Mouse (Mus musculus) frontal cortex, adult (tissue): ENCODE data around the gene Lamtor1.

Source experiments
- ATAC-seq: cut with Nextera tagmentation; 2 replicates; pipeline ENCODE4 v1.9.2; 2017; ENCODE audit warnings: mild to moderate bottlenecking, moderate library complexity, mixed read lengths; ENCODE audit not compliant: low TSS enrichment

Gene Lamtor1

DNA sequence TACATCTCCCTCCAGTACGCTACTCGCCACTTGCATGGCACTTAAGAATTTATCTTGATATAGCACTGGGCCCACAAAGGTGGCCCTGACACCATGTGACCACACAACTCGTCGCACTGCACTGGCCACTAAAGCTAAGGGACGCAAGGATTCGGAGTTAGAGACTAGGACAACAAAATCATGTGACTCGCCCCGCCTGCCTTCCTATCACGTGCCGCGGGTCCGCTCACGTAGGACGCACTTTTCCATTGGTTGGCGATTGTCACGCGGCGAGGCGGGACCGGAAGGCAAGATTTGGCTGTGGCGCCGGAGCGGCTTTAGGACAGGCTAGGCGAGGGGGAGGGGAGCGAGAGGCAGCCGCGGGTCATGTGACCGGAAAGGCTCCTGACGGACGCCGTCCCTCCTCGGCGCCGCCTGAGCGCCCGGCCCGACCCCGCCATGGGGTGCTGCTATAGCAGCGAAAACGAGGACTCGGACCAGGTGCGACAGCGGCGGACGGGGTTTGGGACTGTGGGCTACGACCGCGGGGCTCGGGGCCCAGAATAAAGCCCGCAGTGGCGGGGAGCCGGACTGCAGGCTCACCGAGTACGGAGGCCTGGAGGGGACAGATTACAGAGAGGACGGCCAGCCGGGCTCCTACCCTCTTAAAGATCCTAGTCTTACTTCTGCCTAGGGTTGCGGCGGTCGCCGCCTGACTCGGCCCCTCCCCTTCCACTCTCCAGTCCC lies at the start of gene Lamtor1:
Gene Lamtor1 (plus strand): TSS at position 344 of the 726 bp plus-strand sequence.
- peak; percentile 95 for ATAC-seq

DNA sequence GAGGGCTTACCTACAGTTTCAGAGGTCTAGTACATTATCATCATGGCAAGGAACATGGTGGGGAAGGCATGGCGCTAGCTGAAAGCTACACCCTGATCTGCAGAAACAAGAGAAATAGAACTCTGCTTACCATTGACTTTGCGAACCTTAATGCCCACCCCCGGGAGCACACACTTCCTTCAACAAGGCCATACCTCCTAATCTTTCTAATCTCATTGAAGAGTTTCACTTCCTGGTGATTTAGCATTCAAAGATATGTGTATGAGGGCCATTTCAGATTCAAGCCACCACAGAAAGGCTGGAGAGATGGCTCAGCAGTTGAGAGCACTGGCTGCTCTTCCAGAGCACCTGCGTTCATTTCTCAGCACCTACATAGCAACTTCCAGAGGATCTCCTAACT lies 48.6 kb upstream of the Lamtor1 start, which contains the start of gene Folr2:
Gene Folr2 (minus strand): TSS at position 101 of the 400 bp plus-strand sequence.
- ATAC-seq = no peak

- no peak for ATAC-seq
Measured at GRCm38 (mm10) chr7:101858362-101858761, 47.3 kb upstream of the Lamtor1 start.

GRCm38 (mm10) chr7:101860978-101861377 lies 44.7 kb upstream of the Lamtor1 start:
- ATAC-seq = no peak

DNA sequence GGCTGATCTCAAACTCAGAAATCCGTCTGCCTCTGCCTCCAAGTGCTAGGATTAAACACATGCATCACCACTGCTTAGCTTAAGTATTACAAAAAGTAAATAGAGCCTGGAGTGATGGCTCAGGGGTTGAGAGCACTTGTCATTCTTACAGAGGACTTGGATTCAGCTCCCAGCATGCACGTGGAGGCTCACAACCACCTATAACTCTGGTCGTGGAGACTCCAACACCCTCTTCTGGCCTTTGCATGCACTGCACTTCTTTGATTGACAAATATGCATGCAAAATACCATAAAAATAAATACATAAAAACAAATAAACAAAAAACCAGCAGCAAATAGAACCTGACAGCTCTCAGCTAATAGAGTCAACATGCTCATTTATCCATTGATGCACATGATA lies 43.4 kb upstream of the Lamtor1 start:
- no peak for ATAC-seq

DNA sequence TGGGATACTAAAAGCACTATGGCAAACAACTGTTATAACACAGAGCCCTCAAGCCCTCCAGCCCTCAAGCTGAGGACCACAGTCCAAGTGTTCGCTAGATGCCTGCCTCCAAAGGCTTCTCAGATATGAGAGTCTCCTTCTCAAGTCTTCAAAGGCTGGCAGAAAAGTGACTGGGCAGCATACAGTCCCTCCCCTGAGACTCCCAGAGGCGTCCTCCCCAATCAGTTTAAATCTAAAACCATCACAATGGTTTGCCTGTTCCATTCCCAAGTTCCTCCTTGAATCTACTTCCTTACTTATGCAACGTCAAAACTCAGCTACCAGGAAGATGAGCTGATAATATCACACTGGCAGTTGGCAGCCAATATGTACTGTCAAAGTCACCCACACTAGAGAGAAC lies 42.3 kb upstream of the Lamtor1 start, which contains the start of gene Anapc15:
Gene Anapc15 (plus strand): TSS at position 301 of the 400 bp plus-strand sequence.
- no peak for ATAC-seq

DNA sequence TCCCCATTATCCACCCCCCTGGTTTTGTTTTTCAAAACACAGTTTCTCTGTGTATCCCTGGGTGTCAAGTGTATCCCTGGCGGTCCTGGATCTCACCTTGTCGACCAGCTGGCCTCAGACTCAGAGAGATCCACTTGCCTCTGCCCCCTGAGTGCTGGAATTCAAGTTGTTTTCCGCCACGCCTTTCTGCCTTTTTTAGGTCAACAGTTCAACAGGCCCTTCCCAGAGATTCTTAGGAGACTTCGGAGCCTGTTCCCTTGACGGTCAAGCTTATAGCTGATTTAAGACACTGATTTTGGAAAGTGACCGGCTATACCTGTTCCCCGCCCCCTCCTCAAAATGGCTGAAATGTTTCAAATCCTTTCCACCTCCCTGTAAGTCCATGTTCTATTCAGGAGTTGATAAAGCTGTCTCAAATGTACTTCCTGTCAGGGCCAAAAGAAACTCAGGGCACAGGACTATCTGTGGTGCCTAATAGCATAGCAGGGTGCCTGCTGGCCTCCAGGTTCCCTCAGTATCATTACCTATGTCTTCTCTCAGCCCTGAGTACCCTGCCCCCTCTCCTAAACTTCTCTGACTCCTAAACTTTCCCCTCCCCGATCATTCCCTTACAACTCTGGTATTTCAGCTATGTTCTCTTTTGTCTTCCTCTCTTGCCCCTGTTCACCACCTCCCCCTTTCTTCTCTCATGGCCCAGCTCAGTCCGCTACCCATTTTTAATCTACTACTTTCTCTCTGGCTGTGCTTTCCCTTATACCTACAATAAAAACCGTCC lies 39.0 kb upstream of the Lamtor1 start:
- ATAC-seq = no peak

GRCm38 (mm10) chr7:101867482-101867881 lies 38.2 kb upstream of the Lamtor1 start:
- ATAC-seq = no peak

DNA sequence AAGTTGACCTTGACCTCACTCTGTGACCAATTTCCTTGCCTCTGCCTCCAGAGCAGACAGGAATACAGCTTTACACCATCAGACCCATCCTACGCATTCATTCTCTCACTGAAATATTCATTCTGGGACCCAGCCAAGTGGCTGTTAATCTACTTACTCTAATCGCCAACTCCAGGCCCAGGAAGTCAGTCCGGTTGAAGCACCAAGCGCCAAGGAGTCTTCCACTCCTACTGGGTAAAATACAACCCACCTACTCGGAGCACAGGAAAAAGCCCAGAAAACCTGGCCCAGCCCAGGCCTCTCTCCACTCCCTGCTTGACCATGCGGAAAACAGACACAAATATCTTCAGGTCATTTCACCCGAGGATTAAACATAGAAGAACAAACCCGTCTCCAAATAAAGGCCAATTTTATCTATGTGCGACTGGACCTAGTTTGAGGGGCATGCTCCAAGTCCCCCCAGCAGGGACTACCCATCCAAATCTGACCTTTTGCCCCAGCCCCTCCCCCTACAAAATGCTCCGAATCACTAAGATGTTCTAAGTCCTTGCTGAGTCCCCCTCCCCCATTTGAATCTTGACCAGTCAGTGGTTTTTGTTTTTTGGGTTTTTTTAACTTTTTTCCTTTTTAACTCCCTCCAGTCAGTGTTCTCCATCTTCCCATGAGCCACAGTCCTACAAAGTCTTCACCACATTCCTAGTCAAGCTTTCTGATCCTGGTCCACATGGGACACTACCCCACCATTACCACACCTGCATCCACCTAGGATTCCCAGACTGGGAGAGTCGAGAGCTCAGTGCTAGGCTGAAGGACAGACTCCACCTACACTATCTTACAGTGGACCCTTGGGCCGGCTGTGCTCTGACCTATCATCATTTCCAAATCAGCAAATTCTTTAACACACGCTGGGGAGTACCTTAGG lies 37.2 kb upstream of the Lamtor1 start:
- ATAC-seq = no peak

DNA sequence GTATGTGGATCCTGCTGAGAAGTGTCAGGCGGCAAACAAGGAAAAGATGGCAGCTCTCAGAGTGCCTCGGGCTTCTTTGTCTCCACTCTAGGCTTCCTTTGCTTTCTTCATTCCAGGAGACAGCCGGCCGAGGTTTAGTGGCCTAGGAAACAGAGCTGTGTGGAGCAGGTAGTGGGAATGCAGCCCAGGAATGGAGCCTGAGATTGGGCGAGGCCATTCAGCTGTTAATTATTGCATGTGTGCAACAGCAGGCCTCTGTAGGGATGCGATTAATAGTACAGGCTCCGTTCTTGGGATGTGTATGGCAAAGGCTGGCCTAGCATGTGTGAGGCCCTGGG lies 36.6 kb upstream of the Lamtor1 start:
- no peak for ATAC-seq

DNA sequence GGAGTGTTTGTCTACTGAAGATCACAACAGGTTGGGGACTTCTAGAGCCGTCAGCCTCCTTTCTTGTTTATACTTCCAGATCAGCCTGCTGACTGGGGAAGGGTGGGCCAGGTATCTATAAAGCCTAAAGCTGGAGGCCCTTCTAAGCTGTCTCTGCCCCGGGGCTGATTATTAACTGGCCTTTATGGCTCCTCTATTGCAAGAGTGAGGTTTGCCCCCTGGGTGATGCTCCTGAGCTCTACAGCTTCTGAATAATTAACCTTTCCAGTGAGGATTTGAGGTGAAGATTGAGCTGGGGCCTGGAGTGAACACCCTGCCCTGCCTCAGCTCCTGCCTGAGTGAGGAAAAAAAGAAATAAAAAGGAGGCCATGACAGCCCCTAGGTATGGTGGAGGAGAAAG lies 35.1 kb upstream of the Lamtor1 start, which contains the start of gene Folr1:
Gene Folr1 (minus strand): TSS at position 160 of the 400 bp plus-strand sequence.
- ATAC-seq = no peak

GRCm38 (mm10) chr7:101871296-101871695 lies 34.4 kb upstream of the Lamtor1 start:
- ATAC-seq = no peak

DNA sequence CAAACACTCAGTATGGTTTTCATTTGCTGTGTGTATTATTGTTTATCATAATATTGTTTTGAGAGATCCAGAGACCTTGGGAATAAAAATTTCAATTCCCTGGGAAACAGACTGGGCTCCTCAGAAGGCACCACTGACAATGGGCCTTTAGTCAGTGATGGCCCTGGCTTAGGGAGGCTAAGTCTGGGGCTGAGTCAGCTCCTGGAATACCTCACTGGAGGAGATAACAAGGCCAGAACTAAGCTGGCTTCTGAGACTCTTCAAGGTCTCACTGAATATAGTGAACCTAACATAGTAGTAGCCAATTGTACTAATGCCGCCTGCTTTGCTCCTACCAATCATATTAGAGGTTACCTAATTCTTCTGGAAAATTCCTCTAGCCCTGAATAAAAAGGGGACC lies 29.7 kb upstream of the Lamtor1 start:
- ATAC-seq = no peak

- ATAC-seq = no peak
Measured at GRCm38 (mm10) chr7:101880855-101881254, 24.8 kb upstream of the Lamtor1 start.

DNA sequence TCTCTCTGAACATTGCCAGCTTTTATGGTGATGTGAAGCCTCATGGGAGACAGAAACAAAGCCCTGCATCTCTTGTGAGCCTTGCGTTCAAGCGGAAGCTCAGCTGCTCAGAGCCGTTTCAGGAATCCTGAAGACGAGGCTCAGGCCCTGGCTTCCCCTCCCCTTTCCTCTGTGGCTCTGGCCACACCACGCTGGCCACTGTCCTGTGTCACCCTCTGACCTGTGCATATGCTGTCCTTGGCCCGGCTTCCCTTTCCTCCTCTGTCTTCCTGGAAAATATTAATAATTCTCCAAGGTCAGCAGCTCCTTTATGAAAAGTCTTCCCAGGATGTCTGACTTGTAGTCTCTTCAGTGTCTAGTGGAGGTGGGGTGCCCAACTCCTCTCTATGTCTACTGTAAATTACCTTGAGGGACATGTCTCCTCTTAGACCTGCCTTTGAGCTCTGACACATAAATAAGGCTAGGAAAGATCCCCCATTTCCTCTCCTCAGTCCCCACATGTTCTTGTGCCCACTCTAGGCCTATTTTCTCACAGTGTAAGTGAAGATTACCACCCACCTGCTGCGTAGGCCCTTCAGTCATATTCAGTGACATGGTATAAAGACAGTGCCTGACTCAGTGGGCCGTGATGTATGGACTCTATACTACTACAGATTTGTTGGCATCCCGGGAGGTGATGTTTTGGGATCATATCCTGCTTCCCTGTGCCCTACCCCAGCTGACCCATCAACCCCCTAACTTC lies 23.1 kb upstream of the Lamtor1 start:
- ATAC-seq = peak; percentile 60; the same call in 1 of the 2 replicates

DNA sequence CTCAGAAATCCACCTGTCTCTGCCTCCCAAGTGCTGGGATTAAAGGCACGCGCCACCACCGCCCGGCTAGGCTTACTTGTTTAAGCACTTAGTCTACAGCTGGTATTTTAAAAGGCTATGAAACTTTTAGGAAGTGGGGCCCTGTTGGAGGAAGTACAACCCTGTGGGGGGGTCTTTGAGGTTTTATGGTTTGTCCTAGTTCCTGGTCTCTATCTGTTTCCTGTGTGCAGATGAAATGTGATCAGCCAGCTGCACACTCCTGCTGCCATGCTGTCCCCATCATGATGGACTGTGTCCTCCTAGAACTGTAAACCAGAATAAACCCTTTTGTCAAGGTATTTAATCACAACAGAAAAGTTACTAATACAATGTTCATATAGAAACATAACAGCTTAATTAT lies 21.5 kb upstream of the Lamtor1 start:
- ATAC-seq = no peak

- peak; percentile 91 for ATAC-seq
Measured at GRCm38 (mm10) chr7:101886274-101886673, 19.4 kb upstream of the Lamtor1 start.

- no peak for ATAC-seq
Measured at GRCm38 (mm10) chr7:101888460-101888859, 17.2 kb upstream of the Lamtor1 start.

DNA sequence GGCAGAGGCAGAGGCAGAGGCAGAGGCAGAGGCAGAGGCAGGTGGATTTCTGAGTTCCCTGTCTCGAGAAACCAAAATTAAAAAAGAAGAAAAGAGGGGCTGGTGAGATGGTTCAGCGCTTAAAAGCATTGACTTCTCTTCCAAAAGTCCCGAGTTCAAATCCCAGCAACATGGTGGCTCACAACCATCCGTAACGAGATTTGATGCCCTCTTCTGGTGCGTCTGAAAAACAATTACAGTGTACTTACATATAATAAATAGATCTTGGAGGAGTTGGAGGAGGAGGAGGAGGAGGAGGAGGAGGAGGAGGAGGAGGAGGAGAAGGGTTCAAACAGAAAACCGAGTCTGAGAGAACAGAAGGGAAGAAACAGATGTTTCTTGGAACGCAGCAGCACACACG lies 10.0 kb upstream of the Lamtor1 start:
- ATAC-seq = no peak

GRCm38 (mm10) chr7:101896104-101897066 lies 9.3 kb upstream of the Lamtor1 start:
- ATAC-seq = peak; percentile 95
